8 mouse cellular contexts compared by ENCODE assay signal in genomic region chr16:32332040-32332555, GRCm38 (mm10). TPM values are rescaled to one million over a fixed set of nuclear protein-coding genes. Genes with fewer than 3 reads are reported as not detected.
A peak's percentile ranks its signal among the peaks of the same experiment; 100 is the strongest.
DNase-seq lines count a peak whose midpoint lies in the region; ATAC-seq lines count a peak whose summit lies in the region.

Ubxn7 (plus strand) TSS chr16:32332257.

- peak within 1 kb of the TSS; percentile 98 for H3K4me3 ChIP-seq in heart, embryonic 10.5 days
- peak within 1 kb of the TSS; percentile 99 for H3K4me3 ChIP-seq in kidney, embryonic 15.5 days (replicated peaks)

- H3K4me1 ChIP-seq in heart, embryonic 10.5 days, result peaks cover 29% of the 10 kb centered on the region
- peaks cover 27% of the 10 kb centered on the region for H3K4me1 ChIP-seq in kidney, embryonic 15.5 days

- H3K27ac ChIP-seq in heart, embryonic 10.5 days, result peak within 1 kb of the TSS; percentile 99
- H3K27ac ChIP-seq in kidney, embryonic 15.5 days, result peak within 1 kb of the TSS; percentile 98

- ATAC-seq in erythroblast, adult 5-6 weeks (replicated peaks; ENCODE audit: low FRiP score, poor library complexity, severe bottlenecking), result peak; percentile 96
- peak; percentile 97 for ATAC-seq in kidney, embryonic 15.5 days (replicated peaks; ENCODE audit: low FRiP score)
- peak; percentile 87 for ATAC-seq in monocyte, adult 5-6 weeks (replicated peaks; ENCODE audit: insufficient number of reproducible peaks, low FRiP score, low TSS enrichment, poor library complexity, severe bottlenecking)

- H3K9me3 ChIP-seq in heart, embryonic 10.5 days, result no peaks in the 10 kb centered on the region
- no peaks in the 10 kb centered on the region for H3K9me3 ChIP-seq in kidney, embryonic 15.5 days (replicated peaks)

- H3K27me3 ChIP-seq in heart, embryonic 10.5 days (ENCODE audit: insufficient read depth, poor library complexity, severe bottlenecking), result no peaks in the 10 kb centered on the region
- no peaks in the 10 kb centered on the region for H3K27me3 ChIP-seq in kidney, embryonic 15.5 days

- no peaks in the 10 kb centered on the region for H3K36me3 ChIP-seq in heart, embryonic 10.5 days
- H3K36me3 ChIP-seq in kidney, embryonic 15.5 days, result no peaks in the 10 kb centered on the region

- H3K4me2 ChIP-seq in kidney, embryonic 15.5 days, result peak within 1 kb of the TSS; percentile 58

- H3K9ac ChIP-seq in kidney, embryonic 15.5 days, result peak within 1 kb of the TSS; percentile 97

- WGBS in heart, embryonic 10.5 days, result under 1% methylated on average over 46 of the region's 52 CpGs
- under 1% methylated on average over 52 of the region's 52 CpGs for WGBS in kidney, embryonic 15.5 days

- DNase-seq in B cell, adult 2 months, result peak; percentile 98 to 99
- DNase-seq in brain, adult 2 months (ENCODE audit: low read depth, low spot score), result peak; percentile 97
- DNase-seq in heart, embryonic 10.5 days (ENCODE audit: low spot score), result peak; percentile 98
- DNase-seq in liver, result peak; percentile 99
- DNase-seq in spleen, postnatal 4 days (ENCODE audit: low spot score in 2 of 2), result peak; percentile 99 to 100

RNA-seq across cellular contexts. Expression of gene Ubxn7, which starts in this region (rescaled TPM):
- 52.1 and 72.9 TPM in 2 replicates for total RNA-seq in erythroblast, adult 5-6 weeks (2015; ENCODE audit: low replicate concordance)
- 58.9 and 66.2 TPM in 2 replicates for total RNA-seq in erythroblast, adult 5-6 weeks (2017; ENCODE audit: low replicate concordance)
- 21.1 and 22.3 TPM in 2 replicates for polyA plus RNA-seq in heart, embryonic 10.5 days (2016; fragmentation: Nextera tagmentation; extraction: Ambion mirVana)
- 25.4 and 27.3 TPM in 2 replicates for polyA plus RNA-seq in kidney, embryonic 15.5 days (2015; fragmentation: Nextera tagmentation; extraction: Ambion mirVana)
- total RNA-seq in monocyte, adult 5-6 weeks (2017), result 34.8 to 52.2 TPM (median 41.0 TPM) in 3 replicates

Comparison
In these comparisons a context has a peak if more than half of its experiments do, and no peak if none do; other contexts are left out.
1. Peak in every context shown above with its lines: DNase-seq, ATAC-seq, H3K4me3 ChIP-seq and H3K27ac ChIP-seq.